26 mouse cellular contexts compared by ENCODE assay signal in the genomic region with DNA sequence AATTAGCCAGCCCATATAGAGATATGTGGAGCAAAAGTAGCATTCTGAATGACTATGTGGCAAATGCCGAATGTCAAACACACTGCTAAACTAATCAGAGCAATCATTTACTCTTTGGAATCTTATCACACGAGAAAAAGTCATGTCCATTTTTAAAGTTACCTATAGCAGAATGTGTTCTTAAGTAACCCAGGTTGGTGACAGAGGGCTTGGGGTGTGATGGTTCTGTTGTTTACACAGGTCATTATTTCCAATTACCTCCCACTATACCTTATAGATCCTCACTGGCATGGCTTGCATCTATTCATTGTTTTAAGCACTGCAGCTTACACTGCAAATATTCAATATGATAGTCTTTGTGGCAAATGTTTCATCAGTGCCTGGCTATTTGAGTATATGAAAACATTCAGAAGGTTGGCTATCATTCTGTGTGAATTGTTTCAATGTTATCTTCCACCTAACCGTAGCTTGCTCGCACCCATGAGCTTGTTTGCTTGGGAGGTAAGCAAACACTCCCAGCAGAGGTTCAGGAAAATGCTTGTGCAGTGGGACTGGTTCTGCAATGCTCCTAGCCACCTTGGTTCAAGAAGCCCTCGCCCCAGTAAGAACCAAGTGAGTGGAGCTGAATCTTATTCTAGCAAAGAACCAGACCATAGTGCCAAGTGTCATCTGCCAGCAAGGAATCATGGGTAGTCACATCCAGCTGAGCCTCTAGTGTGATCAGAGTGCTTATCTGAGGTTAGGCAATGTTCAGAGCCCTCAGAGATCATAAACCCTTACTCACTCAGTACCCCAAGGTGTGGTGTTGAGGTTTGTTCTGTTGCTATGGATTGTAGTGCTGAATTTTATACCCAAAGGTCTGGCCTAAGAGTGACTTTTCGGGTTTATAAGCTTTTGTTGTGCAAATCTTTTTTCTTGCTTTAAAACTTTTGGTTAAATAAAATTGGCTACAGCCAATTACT. TPM values are rescaled to one million over a fixed set of nuclear protein-coding genes. Genes with fewer than 3 reads are reported as not detected.
DNase-seq lines count a peak whose midpoint lies in the region; ATAC-seq and TF ChIP-seq lines count a peak whose summit lies in the region.
"Had no signal": no experiment of that assay in that cellular context is flagged by ENCODE, and none has a peak within 500 bp of the region (broad histone marks: within the 10 kb centered on the region; RNA-seq: fewer than 3 reads in every experiment).

No protein-coding gene starts in this region.

- no peak overlapping the region for H3K4me3 ChIP-seq in lung, embryonic 14.5 days (ENCODE audit: low read depth, low read length)
- no peak overlapping the region for H3K4me3 ChIP-seq in intestine, embryonic 15.5 days (replicated peaks)
- no peak overlapping the region for H3K4me3 ChIP-seq in stomach, embryonic 14.5 days (ENCODE audit: low read depth, low read length)
- H3K4me3 ChIP-seq: embryonic facial prominence, embryonic 15.5 days; erythroblast, embryonic 14.5 days; forebrain, embryonic 10.5 days; heart, embryonic 10.5 days; hindbrain, embryonic 13.5 days had no signal

- no peak overlapping the region for H3K27ac ChIP-seq in lung, embryonic 14.5 days (ENCODE audit: low read depth)
- H3K27ac ChIP-seq in intestine, embryonic 15.5 days = no peak overlapping the region
- H3K27ac ChIP-seq in stomach, embryonic 14.5 days (ENCODE audit: low read length) = no peak overlapping the region
- H3K27ac ChIP-seq: embryonic facial prominence, embryonic 15.5 days; forebrain, embryonic 10.5 days; heart, embryonic 10.5 days; hindbrain, embryonic 13.5 days had no signal

- ATAC-seq in lung, embryonic 14.5 days (ENCODE audit: insufficient read depth) = no peak
- peak; percentile 74 for ATAC-seq in intestine, embryonic 15.5 days
- peak; percentile 66; the same call in 1 of the 2 replicates for ATAC-seq in stomach, embryonic 14.5 days (ENCODE audit: insufficient number of reproducible peaks, insufficient read depth, low FRiP score, low read depth)
- no peak for ATAC-seq in cerebellum, adult (ENCODE audit: insufficient number of reproducible peaks, low FRiP score, low TSS enrichment)
- ATAC-seq: activated CD4-positive, CD25-positive, alpha-beta regulatory T cell, adult 4 months; forebrain, embryonic 14.5 days; Patski had no signal

- H3K4me1 ChIP-seq in lung, embryonic 14.5 days (ENCODE audit: insufficient read depth) = no peaks in the 10 kb centered on the region
- H3K4me1 ChIP-seq in intestine, embryonic 15.5 days (replicated peaks) = no peaks in the 10 kb centered on the region
- no peaks in the 10 kb centered on the region for H3K4me1 ChIP-seq in stomach, embryonic 14.5 days (ENCODE audit: control insufficient read depth, insufficient read depth, low read length)
- H3K4me1 ChIP-seq: embryonic facial prominence, embryonic 15.5 days; heart, embryonic 10.5 days; hindbrain, embryonic 13.5 days had no signal

- TF ChIP-seq CTCF in lung, embryonic 14.5 days (IDR thresholded peaks at IDR 0.05; ENCODE audit: low read depth) = no peak

- H3K27me3 ChIP-seq in lung, embryonic 14.5 days (ENCODE audit: insufficient read depth, low read length) = no peaks in the 10 kb centered on the region
- no peaks in the 10 kb centered on the region for H3K27me3 ChIP-seq in intestine, embryonic 15.5 days (replicated peaks)
- no peaks in the 10 kb centered on the region for H3K27me3 ChIP-seq in stomach, embryonic 14.5 days (ENCODE audit: control insufficient read depth, insufficient read depth, low read length)
- H3K27me3 ChIP-seq: embryonic facial prominence, embryonic 15.5 days; hindbrain, embryonic 13.5 days had no signal

- DNase-seq in lung, embryonic 14.5 days = peak; percentile 11
- no peak for DNase-seq in lung, postnatal 25 days (ENCODE audit: low spot score)
- DNase-seq in urinary bladder, postnatal 14 days (ENCODE audit: low spot score) = no peak
- DNase-seq in yolk sac, embryonic 10.5 days (ENCODE audit: low spot score) = no peak
- DNase-seq: adrenal gland, adult 2 months; adrenal gland, postnatal 25 days; cerebellum, adult 2 months; cerebellum, postnatal 10 days; embryo, embryonic 11 days; gastrocnemius, postnatal 36 days; heart, adult 18-20 months; heart, postnatal 10 days had no signal

- H3K9ac ChIP-seq in lung, embryonic 14.5 days = no peak overlapping the region
- no peak overlapping the region for H3K9ac ChIP-seq in intestine, embryonic 15.5 days
- no peak overlapping the region for H3K9ac ChIP-seq in stomach, embryonic 14.5 days (replicated peaks; ENCODE audit: low read depth, low read length)
- H3K9ac ChIP-seq: embryonic facial prominence, embryonic 15.5 days; hindbrain, embryonic 13.5 days had no signal

- WGBS in lung, embryonic 14.5 days = 61% methylated on average over 6 of the region's 6 CpGs
- 57% methylated on average over 6 of the region's 6 CpGs for WGBS in intestine, embryonic 15.5 days
- WGBS in stomach, embryonic 14.5 days = 58% methylated on average over 6 of the region's 6 CpGs

- no peak overlapping the region for H3K4me2 ChIP-seq in lung, embryonic 14.5 days
- H3K4me2 ChIP-seq in intestine, embryonic 15.5 days (replicated peaks) = no peak overlapping the region
- H3K4me2 ChIP-seq in stomach, embryonic 14.5 days (replicated peaks; ENCODE audit: low read depth, low read length) = no peak overlapping the region
- H3K4me2 ChIP-seq: embryonic facial prominence, embryonic 15.5 days; hindbrain, embryonic 13.5 days had no signal

- no peaks in the 10 kb centered on the region for H3K9me3 ChIP-seq in lung, embryonic 14.5 days (ENCODE audit: low read depth, low read length)
- no peaks in the 10 kb centered on the region for H3K9me3 ChIP-seq in intestine, embryonic 15.5 days
- H3K9me3 ChIP-seq in stomach, embryonic 14.5 days (ENCODE audit: control insufficient read depth, low read depth, low read length) = no peaks in the 10 kb centered on the region
- H3K9me3 ChIP-seq: embryonic facial prominence, embryonic 15.5 days; forebrain, embryonic 10.5 days; heart, embryonic 10.5 days; hindbrain, embryonic 13.5 days had no signal

- no peaks in the 10 kb centered on the region for H3K36me3 ChIP-seq in lung, embryonic 14.5 days (ENCODE audit: insufficient read depth)
- H3K36me3 ChIP-seq in intestine, embryonic 15.5 days = no peaks in the 10 kb centered on the region
- H3K36me3 ChIP-seq in stomach, embryonic 14.5 days (ENCODE audit: control insufficient read depth, insufficient read depth, low read length) = no peaks in the 10 kb centered on the region
- H3K36me3 ChIP-seq: embryonic facial prominence, embryonic 15.5 days; forebrain, embryonic 10.5 days; heart, embryonic 10.5 days; hindbrain, embryonic 13.5 days had no signal

RNA-seq across cellular contexts. Expression of a gene that starts 6.1 kb away (rescaled TPM):
- polyA plus RNA-seq in lung, embryonic 14.5 days (2014; fragmentation: Nextera tagmentation; extraction: Ambion mirVana) = not detected in 2 replicates
- not detected in 2 replicates for polyA plus RNA-seq in intestine, embryonic 15.5 days (2015; fragmentation: Nextera tagmentation; extraction: Ambion mirVana)
- polyA plus RNA-seq in stomach, embryonic 14.5 days (2014; fragmentation: Nextera tagmentation; extraction: Ambion mirVana) = not detected in 2 replicates
- polyA plus RNA-seq: activated CD4-positive, CD25-positive, alpha-beta regulatory T cell, adult 4 months; adrenal gland, adult 2 months; C2C12; cerebellum, adult 2 months; embryonic facial prominence, embryonic 11.5 days; embryonic facial prominence, embryonic 15.5 days; erythroblast, embryonic 14.5 days; forebrain, embryonic 10.5 days; forebrain, embryonic 14.5 days; heart, embryonic 10.5 days; heart, embryonic 14.5 days; hindbrain, embryonic 13.5 days; Patski had no signal

RNA-seq across cellular contexts. Expression of a gene that starts 36.0 kb away (rescaled TPM):
- polyA plus RNA-seq in lung, embryonic 14.5 days (2014; fragmentation: Nextera tagmentation; extraction: Ambion mirVana) = 1.2 and 1.4 TPM in 2 replicates
- 0.09 and 0.14 TPM in 2 replicates for polyA plus RNA-seq in intestine, embryonic 15.5 days (2015; fragmentation: Nextera tagmentation; extraction: Ambion mirVana)
- polyA plus RNA-seq in stomach, embryonic 14.5 days (2014; fragmentation: Nextera tagmentation; extraction: Ambion mirVana) = 9.3 and 11.8 TPM in 2 replicates
- polyA plus RNA-seq: activated CD4-positive, CD25-positive, alpha-beta regulatory T cell, adult 4 months had no signal

Comparison
In these comparisons a context has a peak if more than half of its experiments do, and no peak if none do; other contexts are left out.
1. ATAC-seq: peak in intestine, embryonic 15.5 days (single experiment) and stomach, embryonic 14.5 days (single experiment); none in lung, embryonic 14.5 days (single experiment) and cerebellum, adult (single experiment).